ENCODE assay signal across 20 mouse cellular contexts in genomic region chr7:79394666-79395065, GRCm38 (mm10). TPM values are rescaled to one million over a fixed set of nuclear protein-coding genes. Genes with fewer than 3 reads are reported as not detected.
"Had no signal": no experiment of that assay in that cellular context is flagged by ENCODE, and none has a peak within 500 bp of the region (broad histone marks: within the 10 kb centered on the region; RNA-seq: fewer than 3 reads in every experiment).

No protein-coding gene starts in this region.

- H3K27me3 ChIP-seq: midbrain, embryonic 12.5 days; neural tube, embryonic 12.5 days; stomach, embryonic 15.5 days had no signal

- H3K36me3 ChIP-seq: midbrain, embryonic 12.5 days; neural tube, embryonic 12.5 days; stomach, embryonic 15.5 days had no signal

- H3K9me3 ChIP-seq: midbrain, embryonic 10.5 days; midbrain, embryonic 12.5 days; neural tube, embryonic 12.5 days; stomach, embryonic 15.5 days had no signal

- DNase-seq: lung, adult 18-20 months; lung, embryonic 14.5 days; lung, postnatal 10 days; lung, postnatal 4 days; midbrain, embryonic 14.5 days; right cerebral cortex, postnatal 14 days; thymus, adult 2 months; thymus, postnatal 25 days; thymus, postnatal 4 days had no signal

- H3K4me3 ChIP-seq: midbrain, embryonic 10.5 days; midbrain, embryonic 12.5 days; neural tube, embryonic 12.5 days; stomach, embryonic 15.5 days had no signal

- H3K27ac ChIP-seq: midbrain, embryonic 10.5 days; midbrain, embryonic 12.5 days; neural tube, embryonic 12.5 days; stomach, embryonic 15.5 days; stomach, postnatal 0 days had no signal

- H3K9ac ChIP-seq: lung, embryonic 14.5 days; midbrain, embryonic 12.5 days; neural tube, embryonic 12.5 days; stomach, embryonic 15.5 days had no signal

- H3K4me2 ChIP-seq: lung, embryonic 14.5 days; midbrain, embryonic 12.5 days; neural tube, embryonic 12.5 days; stomach, embryonic 15.5 days had no signal

- ATAC-seq: midbrain, embryonic 16.5 days had no signal

RNA-seq across cellular contexts. Expression of gene Rlbp1, which starts 7.8 kb away (rescaled TPM):
- total RNA-seq: megakaryocyte, adult 5-6 weeks; megakaryocyte-erythroid progenitor cell, adult 5-6 weeks; monocyte, adult 5-6 weeks; neutrophil, adult 5-6 weeks had no signal
- polyA plus RNA-seq: spleen, adult 2 months had no signal
